Mouse (Mus musculus) neural tube, embryonic 14.5 days (tissue): ENCODE measurements around the gene BC017158. TPM values are rescaled to one million over a fixed set of nuclear protein-coding genes. Genes with fewer than 3 reads are reported as not detected.

ENCODE experiments used
- ATAC-seq: fragments of 200-750 bp; cut with Nextera tagmentation; 2 replicates; pipeline ENCODE4 v1.8.0; 2017; ENCODE audit warnings: low read depth, mild to moderate bottlenecking, moderate TSS enrichment, moderate library complexity
- H3K27ac ChIP-seq: fragments of 300-500 bp; sonication (generic); 2 replicates; pipeline ENCODE4 v1.5.1; 2014; ENCODE audit warnings: low read depth, mild to moderate bottlenecking, control low read depth, low read length, moderate library complexity, mixed read lengths
- H3K27me3 ChIP-seq: fragments of 300-500 bp; sonication (generic); 2 replicates; pipeline ENCODE4 v1.6.1; 2014; ENCODE audit warnings: low read length; ENCODE audit not compliant: control insufficient read depth, insufficient read depth
- H3K36me3 ChIP-seq: fragments of 300-500 bp; sonication (generic); 2 replicates; pipeline ENCODE4 v1.6.1; 2014; ENCODE audit warnings: low read length, mixed read lengths; ENCODE audit not compliant: control insufficient read depth, insufficient read depth
- H3K4me1 ChIP-seq: fragments of 300-500 bp; sonication (generic); 2 replicates; pipeline ENCODE4 v1.6.1; 2014; ENCODE audit warnings: low read length; ENCODE audit not compliant: control insufficient read depth, insufficient read depth
- H3K4me2 ChIP-seq: fragments of 300-500 bp; sonication (generic); 2 replicates; pipeline ENCODE4 v1.6.1; 2014; ENCODE audit warnings: mild to moderate bottlenecking, low read depth, low read length, control low read depth
- H3K4me3 ChIP-seq: fragments of 300-500 bp; sonication (generic); 2 replicates; pipeline ENCODE4 v1.5.1; 2014; ENCODE audit warnings: low read depth, low read length, control low read depth, mixed read lengths
- H3K9ac ChIP-seq: fragments of 300-500 bp; sonication (generic); replicated peaks from 2 replicates; pipeline ENCODE4 v1.6.1; 2014; ENCODE audit warnings: low read depth, mild to moderate bottlenecking, control low read depth, low read length, mixed read lengths
- H3K9me3 ChIP-seq: fragments of 300-500 bp; sonication (generic); 2 replicates; pipeline ENCODE4 v1.6.1; 2016; ENCODE audit warnings: low read length; ENCODE audit not compliant: control insufficient read depth
- WGBS: fragments of 180-500 bp; shearing (Covaris S2); extraction: QIAGEN DNeasy Blood & Tissue Kit; methylation state at CpG from one replicate; pipeline ENCODE4 v1.1.7; 2014; 5-methylcytosine and 5-hydroxymethylcytosine counted together
- polyA plus RNA-seq: library from polyadenylated mRNA; unstranded; fragments of >200 nt; fragmentation: Nextera tagmentation; extraction: Ambion mirVana; gene quantifications from 2 replicates; pipeline ENCODE4 v1.2.1, GENCODE M21; 2014

Gene BC017158
- polyA plus RNA-seq, 1 experiment from 2014 or later, result 27.9 TPM

DNA sequence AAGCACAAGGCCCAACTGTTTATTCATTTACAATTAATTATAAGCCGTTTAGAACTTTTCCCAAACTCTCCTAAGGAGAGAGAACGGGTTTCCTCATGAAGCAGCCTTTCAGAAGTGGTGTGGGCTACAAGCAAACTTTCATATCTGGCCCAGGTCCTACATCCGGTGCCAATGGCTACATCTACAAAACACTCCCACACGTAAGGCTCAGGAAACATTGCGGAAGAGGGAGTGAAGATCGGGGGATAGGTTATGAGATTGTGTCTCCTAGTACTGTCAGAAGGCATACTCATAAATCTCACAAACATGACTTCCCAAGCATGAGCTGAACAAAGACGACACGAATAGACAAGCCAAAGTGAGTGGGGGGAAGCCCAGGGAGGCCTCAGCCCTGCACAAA lies 13.8 kb upstream of the BC017158 start:
- no peak for ATAC-seq
- no peaks in the 10 kb centered on the region for H3K9me3 ChIP-seq
- no peak overlapping the region for H3K4me3 ChIP-seq
- H3K27me3 ChIP-seq, result no peaks in the 10 kb centered on the region
- H3K4me2 ChIP-seq, result no peak overlapping the region
- H3K36me3 ChIP-seq, result no peaks in the 10 kb centered on the region
- H3K4me1 ChIP-seq, result no peaks in the 10 kb centered on the region
- 64% methylated on average over 8 of the region's 8 CpGs for WGBS
- no peak overlapping the region for H3K9ac ChIP-seq
- no peak overlapping the region for H3K27ac ChIP-seq

DNA sequence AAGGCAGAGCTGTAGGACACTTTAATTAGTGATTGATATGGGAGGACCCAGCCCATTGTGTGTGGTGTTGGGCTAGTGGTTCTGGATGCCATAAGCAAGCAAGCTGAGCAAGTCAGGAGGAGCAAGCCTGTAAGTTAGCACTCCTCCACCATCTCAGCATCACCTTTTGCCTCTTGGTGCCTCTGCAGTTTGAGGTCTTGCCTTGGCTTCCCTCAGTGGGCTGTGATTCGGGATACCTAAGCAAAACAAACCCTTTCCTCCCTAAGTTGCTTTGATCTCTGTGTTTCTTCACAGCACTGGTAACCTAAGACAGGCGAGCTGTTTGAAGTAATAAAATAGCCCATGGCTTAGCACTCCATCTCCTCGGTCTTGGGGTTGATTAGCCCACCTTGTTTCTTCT lies 13.3 kb upstream of the BC017158 start:
- Histone ChIP-seq H3K36me3 (no peaks in the 10 kb centered on the region), H3K4me2 (no peak overlapping the region), H3K27me3 (no peaks in the 10 kb centered on the region), H3K4me3 (no peak overlapping the region), H3K9ac (no peak overlapping the region), H3K9me3 (no peaks in the 10 kb centered on the region), H3K27ac (no peak overlapping the region), H3K4me1 (no peaks in the 10 kb centered on the region)
- 34% methylated on average over 3 of the region's 3 CpGs for WGBS
- ATAC-seq, result no peak

GRCm38 (mm10) chr7:128310229-128310688 lies 12.3 kb upstream of the BC017158 start:
- no peaks in the 10 kb centered on the region for H3K36me3 ChIP-seq
- H3K27ac ChIP-seq, result no peak overlapping the region
- no peaks in the 10 kb centered on the region for H3K27me3 ChIP-seq
- WGBS, result 78% methylated on average over 8 of the region's 8 CpGs
- no peak overlapping the region for H3K4me3 ChIP-seq
- H3K4me1 ChIP-seq, result no peaks in the 10 kb centered on the region
- H3K4me2 ChIP-seq, result no peak overlapping the region
- no peak overlapping the region for H3K9ac ChIP-seq
- ATAC-seq, result no peak
- no peaks in the 10 kb centered on the region for H3K9me3 ChIP-seq

DNA sequence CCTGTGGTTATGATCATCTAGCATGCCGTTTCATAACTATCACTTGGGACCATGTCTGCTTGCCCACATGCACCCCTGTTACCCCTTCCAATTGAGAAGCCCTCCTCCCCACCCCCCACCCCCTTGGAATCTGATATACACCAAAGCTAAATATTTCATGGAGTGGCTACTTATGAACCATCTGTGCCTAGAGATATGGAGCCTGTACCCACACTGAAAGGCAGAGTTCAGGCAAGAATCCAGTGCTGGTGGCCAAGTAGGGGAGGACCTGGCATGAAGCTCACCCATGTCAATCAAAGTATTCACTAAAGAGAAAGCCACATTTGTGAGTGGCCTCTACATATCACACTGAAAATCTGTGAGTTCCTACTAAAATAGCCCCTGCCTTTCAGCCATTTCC lies 11.8 kb upstream of the BC017158 start:
- Histone ChIP-seq H3K9ac (no peak overlapping the region), H3K9me3 (no peaks in the 10 kb centered on the region), H3K36me3 (no peaks in the 10 kb centered on the region), H3K4me2 (no peak overlapping the region), H3K4me1 (no peaks in the 10 kb centered on the region), H3K4me3 (no peak overlapping the region), H3K27me3 (no peaks in the 10 kb centered on the region), H3K27ac (no peak overlapping the region)
- no peak for ATAC-seq
- WGBS, result 86% methylated on average over 1 of the region's 1 CpGs

DNA sequence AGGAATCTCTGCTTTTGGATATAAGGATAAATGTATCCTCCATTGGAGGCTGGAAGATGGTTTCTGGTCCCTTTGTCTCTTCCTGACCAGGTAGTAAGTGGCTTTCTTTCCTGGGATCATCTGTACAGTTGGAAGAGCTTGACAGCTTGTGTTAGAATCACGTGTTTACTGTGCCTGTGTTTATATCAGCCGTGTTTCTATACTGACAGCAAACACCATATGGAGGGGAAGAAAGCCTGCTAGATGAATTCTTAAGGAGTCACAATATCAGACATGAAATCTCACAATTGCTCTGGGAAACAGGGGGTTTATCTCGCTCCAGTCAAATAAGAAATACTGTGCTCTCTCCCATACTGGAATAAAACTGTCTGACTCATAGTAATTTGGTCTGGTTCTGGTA lies 11.2 kb upstream of the BC017158 start:
- 72% methylated on average over 3 of the region's 3 CpGs for WGBS

GRCm38 (mm10) chr7:128307851-128308250 lies 9.9 kb upstream of the BC017158 start:
- Histone ChIP-seq H3K4me3 (no peak overlapping the region), H3K27ac (no peak overlapping the region), H3K4me2 (no peak overlapping the region), H3K27me3 (no peaks in the 10 kb centered on the region), H3K36me3 (no peaks in the 10 kb centered on the region), H3K4me1 (no peaks in the 10 kb centered on the region), H3K9ac (no peak overlapping the region), H3K9me3 (no peaks in the 10 kb centered on the region)
- no peak for ATAC-seq

More for the DNA sequence above, 11.2 kb upstream of the BC017158 start:
- Histone ChIP-seq H3K4me2 (no peak overlapping the region), H3K27ac (no peak overlapping the region), H3K36me3 (no peaks in the 10 kb centered on the region), H3K4me1 (no peaks in the 10 kb centered on the region), H3K9ac (no peak overlapping the region), H3K9me3 (no peaks in the 10 kb centered on the region), H3K4me3 (no peak overlapping the region), H3K27me3 (no peaks in the 10 kb centered on the region)
- ATAC-seq, result no peak

DNA sequence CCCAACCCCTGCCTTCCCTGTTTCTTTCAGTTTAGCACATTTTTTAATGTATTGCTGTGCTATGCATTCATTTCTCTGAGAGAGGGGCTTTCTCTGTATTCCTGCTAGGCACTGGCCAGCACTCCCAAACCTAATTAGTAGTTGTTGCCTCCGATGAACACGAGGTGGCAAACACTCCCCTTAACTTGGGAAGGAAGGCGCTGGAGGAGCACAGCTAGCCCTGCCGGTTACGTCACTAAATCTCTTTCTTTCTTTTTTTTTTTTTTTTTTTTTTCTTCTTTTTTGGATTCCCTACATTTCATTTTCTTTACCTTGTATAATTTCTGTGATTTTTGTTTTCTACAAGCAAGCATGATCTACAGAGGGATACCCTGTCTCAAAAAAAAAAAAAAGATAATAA lies 6.9 kb upstream of the BC017158 start:
- Histone ChIP-seq H3K27me3 (no peaks in the 10 kb centered on the region), H3K9ac (no peak overlapping the region), H3K4me1 (no peaks in the 10 kb centered on the region), H3K27ac (no peak overlapping the region), H3K9me3 (no peaks in the 10 kb centered on the region), H3K36me3 (no peaks in the 10 kb centered on the region), H3K4me3 (no peak overlapping the region), H3K4me2 (no peak overlapping the region)
- ATAC-seq, result 0 out of 2 replicates have a peak, but pooled peaks have one; percentile 51
- WGBS, result 2% methylated on average over 5 of the region's 5 CpGs

- no peak overlapping the region for H3K27ac ChIP-seq
- WGBS, result 76% methylated on average over 6 of the region's 6 CpGs
- H3K9ac ChIP-seq, result no peak overlapping the region
- no peaks in the 10 kb centered on the region for H3K36me3 ChIP-seq
- H3K4me2 ChIP-seq, result no peak overlapping the region
- H3K27me3 ChIP-seq, result no peaks in the 10 kb centered on the region
- ATAC-seq, result no peak
- H3K9me3 ChIP-seq, result no peaks in the 10 kb centered on the region
- no peaks in the 10 kb centered on the region for H3K4me1 ChIP-seq
- no peak overlapping the region for H3K4me3 ChIP-seq
Observed at GRCm38 (mm10) chr7:128304198-128304597, 6.2 kb upstream of the BC017158 start.

DNA sequence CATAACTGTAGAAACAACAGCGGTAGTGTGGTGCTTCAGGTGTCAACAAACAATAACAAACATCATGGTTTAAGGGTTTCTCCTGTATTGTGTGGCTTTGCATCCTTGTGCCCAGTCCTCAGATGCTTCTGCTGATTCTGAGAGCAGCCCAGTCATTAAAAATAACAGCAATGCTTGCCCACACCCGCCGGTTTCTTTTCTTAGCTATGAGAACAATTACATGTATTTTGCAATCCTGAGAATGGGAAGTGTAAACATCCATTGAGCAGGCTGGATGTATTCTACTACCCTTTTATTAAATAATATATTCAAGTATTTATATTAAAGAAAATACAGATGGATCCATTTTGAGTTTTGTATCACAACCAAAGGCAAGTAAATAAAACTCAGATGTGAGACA lies 4.2 kb upstream of the BC017158 start:
- no peak overlapping the region for H3K4me3 ChIP-seq
- no peak overlapping the region for H3K27ac ChIP-seq
- no peak overlapping the region for H3K4me2 ChIP-seq
- peaks cover 9% of the 10 kb centered on the region for H3K4me1 ChIP-seq
- ATAC-seq, result no peak
- no peaks in the 10 kb centered on the region for H3K36me3 ChIP-seq
- H3K9ac ChIP-seq, result no peak overlapping the region
- 83% methylated on average over 3 of the region's 3 CpGs for WGBS
- H3K27me3 ChIP-seq, result no peaks in the 10 kb centered on the region
- H3K9me3 ChIP-seq, result no peaks in the 10 kb centered on the region

GRCm38 (mm10) chr7:128300952-128301351 lies 3.0 kb upstream of the BC017158 start:
- no peaks in the 10 kb centered on the region for H3K9me3 ChIP-seq
- no peak overlapping the region for H3K4me3 ChIP-seq
- no peak for ATAC-seq
- H3K4me2 ChIP-seq, result no peak overlapping the region
- H3K27ac ChIP-seq, result no peak overlapping the region
- no peaks in the 10 kb centered on the region for H3K27me3 ChIP-seq
- H3K36me3 ChIP-seq, result no peaks in the 10 kb centered on the region
- peaks cover 12% of the 10 kb centered on the region for H3K4me1 ChIP-seq
- WGBS, result 89% methylated on average over 3 of the region's 3 CpGs
- H3K9ac ChIP-seq, result no peak overlapping the region
